Mouse (Mus musculus) ES-Bruce4 (cell line): ENCODE results near the gene Epha3.

ENCODE experiments used
- CTCF ChIP-seq: IDR thresholded peaks from one replicate; pipeline ENCODE4 v1.8.1; 2011; ENCODE audit warnings: low read depth, low read length
- EP300 ChIP-seq: IDR thresholded peaks from 2 replicates; pipeline ENCODE4 v1.6.1; 2011; ENCODE audit warnings: low read depth, low read length; ENCODE audit not compliant: insufficient read depth
- POLR2A ChIP-seq: IDR thresholded peaks from one replicate; pipeline ENCODE4 v1.8.1; 2011; ENCODE audit warnings: low read length; ENCODE audit not compliant: insufficient read depth

DNA sequence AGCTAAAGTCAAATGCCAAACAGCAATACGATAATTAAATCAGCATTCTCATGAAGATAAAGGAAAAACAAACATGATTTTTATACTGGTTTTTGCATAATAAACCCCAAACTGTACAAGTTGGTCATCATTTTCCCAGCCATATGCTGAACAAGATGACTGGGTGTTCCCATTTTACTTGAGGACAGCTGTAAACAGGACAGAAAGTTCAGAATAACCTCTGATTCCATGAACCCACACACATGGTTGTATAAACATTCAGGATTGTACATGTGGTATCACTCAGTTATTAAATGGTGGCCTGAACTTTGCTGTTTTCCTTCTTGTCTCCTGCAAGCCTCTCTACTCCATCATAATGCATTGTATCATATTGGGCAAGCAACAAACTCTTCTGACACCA, 346.3 kb downstream of the Epha3 start:
- TF ChIP-seq CTCF (no peak), POLR2A (no peak), EP300 (no peak)
